Mouse (Mus musculus): ENCODE results near the gene Gm4187. TPM values are rescaled to one million over a fixed set of nuclear protein-coding genes. Genes with fewer than 3 reads are reported as not detected.
"Not testable (repeated sequence)": the region's sequence is repeated elsewhere in the genome, so short reads cannot be mapped to it uniquely, and the experiment has no call there.

The Gm4187 gene
- total RNA-seq (2014; rRNA removed) (not detected in 2 replicates), polyA plus RNA-seq (2015; fragmentation: Nextera tagmentation; extraction: Ambion mirVana) (not detected in 2 replicates)

DNA sequence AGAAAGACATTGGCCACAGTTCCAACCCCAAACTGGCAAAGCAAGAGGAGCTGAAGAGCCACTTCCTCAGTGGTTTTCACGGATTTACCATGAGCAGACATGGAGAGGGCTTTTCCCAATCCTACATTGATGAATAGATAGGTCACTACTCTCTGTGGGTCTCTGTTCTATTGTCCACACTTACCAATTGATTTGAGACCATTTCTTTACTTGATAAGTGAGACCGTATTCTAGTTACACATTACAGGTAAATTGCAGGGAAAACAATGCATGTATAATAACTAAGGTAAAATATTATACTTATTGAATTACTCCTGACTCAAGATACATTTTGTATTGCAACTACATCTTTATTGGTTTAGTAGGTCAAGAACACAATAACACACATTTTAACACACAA, at the start of gene Gm4187:
Gene Gm4187 (minus strand): TSS at position 101 of the 400 bp plus-strand sequence.
- H3K4me1 ChIP-seq (ENCODE audit: insufficient read depth, low read length); H3K4me2 ChIP-seq (ENCODE audit: low read depth, low read length); DNase-seq (ENCODE audit: low spot score); H3K9ac ChIP-seq (replicated peaks; ENCODE audit: low read length); H3K9me3 ChIP-seq (ENCODE audit: low read length); H3K36me3 ChIP-seq (ENCODE audit: insufficient read depth, low read length); H3K27me3 ChIP-seq (ENCODE audit: insufficient read depth, low read length); H3K27ac ChIP-seq; H3K4me3 ChIP-seq (ENCODE audit: low read length); ATAC-seq: not testable (repeated sequence)
- WGBS: no CpG with 5 or more reads among the region's 2 CpGs

DNA sequence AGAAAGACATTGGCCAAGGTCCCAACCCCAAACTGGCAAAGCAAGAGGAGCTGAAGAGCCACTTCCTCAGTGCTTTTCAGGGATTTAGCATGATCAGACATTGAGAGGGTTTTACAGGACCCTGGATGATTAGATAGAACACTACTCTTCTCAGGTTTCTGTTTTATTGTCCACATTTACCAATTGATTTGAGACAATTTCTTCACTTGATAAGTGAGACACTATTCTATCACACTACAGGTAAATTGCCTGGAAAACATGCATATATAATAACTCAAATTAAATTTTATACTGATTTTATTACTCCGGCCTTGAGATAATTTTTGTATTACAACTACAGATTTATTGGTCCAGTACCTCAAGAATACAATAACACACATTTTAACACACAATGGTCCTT, 41.4 kb upstream of the Gm4187 start, which contains the start of gene Gm8660:
Gene Gm8660 (minus strand): TSS at position 101 of the 400 bp plus-strand sequence.
- WGBS: no CpG with 5 or more reads among the region's 1 CpGs
- not testable (repeated sequence) for ATAC-seq; H3K9ac ChIP-seq (replicated peaks; ENCODE audit: low read length); H3K9me3 ChIP-seq (ENCODE audit: low read length); H3K27me3 ChIP-seq (ENCODE audit: insufficient read depth, low read length); DNase-seq (ENCODE audit: low spot score); H3K4me3 ChIP-seq (ENCODE audit: low read length); H3K4me1 ChIP-seq (ENCODE audit: insufficient read depth, low read length); H3K36me3 ChIP-seq (ENCODE audit: insufficient read depth, low read length); H3K4me2 ChIP-seq (ENCODE audit: low read depth, low read length); H3K27ac ChIP-seq

Other genes starting within 250 kb of the Gm4187 start
- gene Gm16451, start 211.5 kb downstream of the Gm4187 start, total RNA-seq (2014; rRNA removed): not detected in 2 replicates
- not detected in 2 replicates for gene Gm16451, start 211.5 kb downstream of the Gm4187 start, polyA plus RNA-seq (2015; fragmentation: Nextera tagmentation; extraction: Ambion mirVana)
- not detected in 2 replicates for gene Gm10666, start 195.0 kb downstream of the Gm4187 start, total RNA-seq (2014; rRNA removed)
- gene Gm10666, start 195.0 kb downstream of the Gm4187 start, polyA plus RNA-seq (2015; fragmentation: Nextera tagmentation; extraction: Ambion mirVana): not detected in 2 replicates
- gene Vmn1r142, start 165.7 kb downstream of the Gm4187 start, total RNA-seq (2014; rRNA removed): not detected in 2 replicates
- not detected in 2 replicates for gene Vmn1r142, start 165.7 kb downstream of the Gm4187 start, polyA plus RNA-seq (2015; fragmentation: Nextera tagmentation; extraction: Ambion mirVana)
- not detected in 2 replicates for gene Vmn1r143, start 140.3 kb downstream of the Gm4187 start, total RNA-seq (2014; rRNA removed)
- gene Vmn1r143, start 140.3 kb downstream of the Gm4187 start, polyA plus RNA-seq (2015; fragmentation: Nextera tagmentation; extraction: Ambion mirVana): not detected in 2 replicates
- not detected in 2 replicates for gene Gm8653, start 128.5 kb downstream of the Gm4187 start, total RNA-seq (2014; rRNA removed)
- not detected in 2 replicates for gene Gm8653, start 128.5 kb downstream of the Gm4187 start, polyA plus RNA-seq (2015; fragmentation: Nextera tagmentation; extraction: Ambion mirVana)
- not detected in 2 replicates for gene Gm8453, start 100.2 kb downstream of the Gm4187 start, total RNA-seq (2014; rRNA removed)
- gene Gm8453, start 100.2 kb downstream of the Gm4187 start, polyA plus RNA-seq (2015; fragmentation: Nextera tagmentation; extraction: Ambion mirVana): not detected in 2 replicates
- not detected in 2 replicates for gene Gm8660, start 41.3 kb upstream of the Gm4187 start, total RNA-seq (2014; rRNA removed)
- not detected in 2 replicates for gene Gm8660, start 41.3 kb upstream of the Gm4187 start, polyA plus RNA-seq (2015; fragmentation: Nextera tagmentation; extraction: Ambion mirVana)
- gene Vmn1r148, start 83.9 kb upstream of the Gm4187 start, total RNA-seq (2014; rRNA removed): not detected in 2 replicates
- gene Vmn1r148, start 83.9 kb upstream of the Gm4187 start, polyA plus RNA-seq (2015; fragmentation: Nextera tagmentation; extraction: Ambion mirVana): not detected in 2 replicates
- not detected in 2 replicates for gene Vmn1r149, start 108.5 kb upstream of the Gm4187 start, total RNA-seq (2014; rRNA removed)
- gene Vmn1r149, start 108.5 kb upstream of the Gm4187 start, polyA plus RNA-seq (2015; fragmentation: Nextera tagmentation; extraction: Ambion mirVana): not detected in 2 replicates
- not detected in 2 replicates for gene Gm10665, start 134.4 kb upstream of the Gm4187 start, total RNA-seq (2014; rRNA removed)
- not detected in 2 replicates for gene Gm10665, start 134.4 kb upstream of the Gm4187 start, polyA plus RNA-seq (2015; fragmentation: Nextera tagmentation; extraction: Ambion mirVana)
- gene Vmn1r151, start 170.0 kb upstream of the Gm4187 start, total RNA-seq (2014; rRNA removed): not detected in 2 replicates
- gene Vmn1r151, start 170.0 kb upstream of the Gm4187 start, polyA plus RNA-seq (2015; fragmentation: Nextera tagmentation; extraction: Ambion mirVana): not detected in 2 replicates
- gene Vmn1r152, start 193.2 kb upstream of the Gm4187 start, total RNA-seq (2014; rRNA removed): not detected in 2 replicates
- gene Vmn1r152, start 193.2 kb upstream of the Gm4187 start, polyA plus RNA-seq (2015; fragmentation: Nextera tagmentation; extraction: Ambion mirVana): not detected in 2 replicates
- gene Gm8677, start 205.2 kb upstream of the Gm4187 start, total RNA-seq (2014; rRNA removed): not detected in 2 replicates
- gene Gm8677, start 205.2 kb upstream of the Gm4187 start, polyA plus RNA-seq (2015; fragmentation: Nextera tagmentation; extraction: Ambion mirVana): not detected in 2 replicates
- not detected in 2 replicates for gene Gm4201, start 235.6 kb upstream of the Gm4187 start, total RNA-seq (2014; rRNA removed)
- gene Gm4201, start 235.6 kb upstream of the Gm4187 start, polyA plus RNA-seq (2015; fragmentation: Nextera tagmentation; extraction: Ambion mirVana): not detected in 2 replicates